Mouse (Mus musculus): Measurements from ENCODE around the gene Gm20696.

GRCm38 (mm10) chr6:99333127-99333526, 333.5 kb downstream of the Gm20696 start:
- TF ChIP-seq CTCF (IDR thresholded peaks at IDR 0.05; ENCODE audit: low read depth, low read length) (no peak), POLR2A (IDR thresholded peaks at IDR 0.05; ENCODE audit: insufficient read depth, low read length) (no peak), EP300 (IDR thresholded peaks at IDR 0.05; ENCODE audit: insufficient read depth, low read depth, low read length) (no peak)

All from ES-Bruce4 (cell line).